Mouse (Mus musculus): Measurements from ENCODE around the gene Yif1b. TPM values are rescaled to one million over a fixed set of nuclear protein-coding genes. Genes with fewer than 3 reads are reported as not detected.
A peak's percentile ranks its signal among the peaks of the same experiment; 100 is the strongest.

The Yif1b gene
- polyA plus RNA-seq, 1 experiment from 2014 or later, result 133 TPM

DNA sequence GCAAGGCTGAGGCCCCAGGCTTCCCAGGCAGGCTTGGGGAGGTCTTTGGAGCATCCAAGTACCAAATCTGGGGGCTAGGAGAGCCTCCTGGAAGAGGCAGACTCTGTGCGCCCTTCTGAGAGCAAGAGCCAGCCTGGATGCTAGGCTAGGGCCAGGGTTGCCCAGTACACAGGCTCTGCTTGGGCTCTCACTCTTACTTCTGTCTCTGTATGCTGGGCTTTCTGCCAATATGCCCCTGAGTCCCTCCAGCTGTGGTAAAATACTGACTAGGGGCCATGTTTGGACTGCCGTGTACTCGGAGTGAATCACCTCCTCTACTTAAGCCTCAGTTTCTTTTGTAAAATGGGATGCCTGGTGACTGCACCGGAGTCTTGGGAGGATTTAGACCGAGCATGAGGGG is 7.9 kb downstream of the Yif1b start:
- Histone ChIP-seq H3K9me3 (no peaks in the 10 kb centered on the region), H3K9ac (no peak overlapping the region), H3K27me3 (no peaks in the 10 kb centered on the region), H3K4me1 (peaks cover 33% of the 10 kb centered on the region), H3K27ac (peak overlapping the region; percentile 45), H3K36me3 (peaks cover 22% of the 10 kb centered on the region; the same call in 1 of the 2 replicates), H3K4me2 (no peak overlapping the region), H3K4me3 (no peak overlapping the region)
- 58% methylated on average over 5 of the region's 5 CpGs for WGBS
- ATAC-seq (ENCODE audit: borderline replicate concordance, extremely low read depth, low FRiP score, low TSS enrichment), result peak; percentile 55

GRCm38 (mm10) chr7:29246619-29247313 is 8.6 kb downstream of the Yif1b start:
- H3K4me3 ChIP-seq, result peak overlapping the region; percentile 12; the same call in 1 of the 2 replicates
- H3K4me2 ChIP-seq, result peak overlapping the region; percentile 62
- no peak overlapping the region for H3K9ac ChIP-seq
- no peaks in the 10 kb centered on the region for H3K9me3 ChIP-seq
- H3K27ac ChIP-seq, result peak overlapping the region; percentile 45; the same call in 1 of the 2 replicates
- H3K36me3 ChIP-seq, result peaks cover 22% of the 10 kb centered on the region; the same call in 1 of the 2 replicates
- H3K4me1 ChIP-seq, result peaks cover 33% of the 10 kb centered on the region
- ATAC-seq (ENCODE audit: borderline replicate concordance, extremely low read depth, low FRiP score, low TSS enrichment), result no peak
- 70% methylated on average over 21 of the region's 21 CpGs for WGBS
- H3K27me3 ChIP-seq, result no peaks in the 10 kb centered on the region

- H3K4me2 ChIP-seq, result peak overlapping the region; percentile 62
- WGBS, result 24% methylated on average over 16 of the region's 16 CpGs
- no peaks in the 10 kb centered on the region for H3K9me3 ChIP-seq
- H3K4me3 ChIP-seq, result peak overlapping the region; percentile 39
- peaks cover 22% of the 10 kb centered on the region; the same call in 1 of the 2 replicates for H3K36me3 ChIP-seq
- peak; percentile 40; the same call in 1 of the 2 replicates for ATAC-seq (ENCODE audit: borderline replicate concordance, extremely low read depth, low FRiP score, low TSS enrichment)
- H3K9ac ChIP-seq, result peak overlapping the region; percentile 37; the same call in 1 of the 2 replicates
- peaks cover 33% of the 10 kb centered on the region for H3K4me1 ChIP-seq
- peak overlapping the region; percentile 71; the same call in 1 of the 2 replicates for H3K27ac ChIP-seq
- H3K27me3 ChIP-seq, result no peaks in the 10 kb centered on the region
Measured at GRCm38 (mm10) chr7:29247314-29247700, 9.2 kb downstream of the Yif1b start.

- Histone ChIP-seq H3K36me3 (peaks cover 22% of the 10 kb centered on the region; the same call in 1 of the 2 replicates), H3K9ac (peak overlapping the region; percentile 37), H3K4me3 (peak overlapping the region; percentile 39), H3K27ac (peak overlapping the region; percentile 71), H3K4me1 (peaks cover 33% of the 10 kb centered on the region), H3K4me2 (peak overlapping the region; percentile 62), H3K9me3 (no peaks in the 10 kb centered on the region), H3K27me3 (no peaks in the 10 kb centered on the region)
- 18% methylated on average over 19 of the region's 19 CpGs for WGBS
- no peak; the same call in 1 of the 2 replicates for ATAC-seq (ENCODE audit: borderline replicate concordance, extremely low read depth, low FRiP score, low TSS enrichment)
Measured at GRCm38 (mm10) chr7:29247706-29248105, 9.6 kb downstream of the Yif1b start.

- peaks cover 33% of the 10 kb centered on the region for H3K4me1 ChIP-seq
- peak within 1 kb of the TSS; percentile 62 for H3K4me2 ChIP-seq
- no peaks in the 10 kb centered on the region for H3K9me3 ChIP-seq
- peaks cover 22% of the 10 kb centered on the region; the same call in 1 of the 2 replicates for H3K36me3 ChIP-seq
- 25% methylated on average over 20 of the region's 20 CpGs for WGBS
- H3K4me3 ChIP-seq, result peak within 1 kb of the TSS; percentile 39
- peak within 1 kb of the TSS; percentile 37 for H3K9ac ChIP-seq
- peak; percentile 16; the same call in 1 of the 2 replicates for ATAC-seq (ENCODE audit: borderline replicate concordance, extremely low read depth, low FRiP score, low TSS enrichment)
- peak within 1 kb of the TSS; percentile 71 for H3K27ac ChIP-seq
- H3K27me3 ChIP-seq, result no peaks in the 10 kb centered on the region
Measured at GRCm38 (mm10) chr7:29248261-29248841, 10.2 kb downstream of the Yif1b start, which contains the start of gene 2200002D01Rik. Gene 2200002D01Rik (minus strand): TSS chr7:29248466.

DNA sequence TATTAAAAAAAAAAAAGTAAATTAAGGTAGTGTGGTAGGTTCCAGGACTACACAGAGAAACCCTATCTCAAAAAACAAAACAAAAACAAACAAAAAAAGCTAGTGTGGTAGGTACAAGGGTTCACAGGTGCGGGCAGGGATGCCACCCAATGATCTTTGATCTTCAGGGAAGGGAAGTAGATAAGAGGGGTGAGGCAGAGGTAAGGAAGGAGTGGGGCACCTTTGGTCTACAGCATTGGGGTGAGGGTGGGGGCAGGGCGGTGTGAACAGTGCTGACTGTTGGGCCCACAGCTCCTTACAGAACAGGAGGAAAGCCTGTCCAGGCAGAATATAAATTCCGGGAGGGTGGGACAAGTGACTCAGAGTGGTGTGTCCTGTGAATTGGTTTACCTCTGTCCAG is 13.0 kb downstream of the Yif1b start:
- 62% methylated on average over 3 of the region's 3 CpGs for WGBS
- Histone ChIP-seq H3K4me3 (no peak overlapping the region), H3K36me3 (0 out of 2 replicates have a peak, but pooled peaks cover 8% of the 10 kb centered on the region), H3K27me3 (no peaks in the 10 kb centered on the region), H3K27ac (no peak overlapping the region), H3K4me2 (no peak overlapping the region), H3K4me1 (peaks cover 29% of the 10 kb centered on the region), H3K9ac (no peak overlapping the region), H3K9me3 (no peaks in the 10 kb centered on the region)
- no peak for ATAC-seq (ENCODE audit: borderline replicate concordance, extremely low read depth, low FRiP score, low TSS enrichment)

- H3K4me2 ChIP-seq, result no peak overlapping the region
- no peak overlapping the region for H3K9ac ChIP-seq
- H3K4me1 ChIP-seq, result peaks cover 27% of the 10 kb centered on the region
- no peaks in the 10 kb centered on the region for H3K9me3 ChIP-seq
- no peak overlapping the region for H3K4me3 ChIP-seq
- H3K27ac ChIP-seq, result no peak overlapping the region
- ATAC-seq (ENCODE audit: borderline replicate concordance, extremely low read depth, low FRiP score, low TSS enrichment), result no peak
- 45% methylated on average over 5 of the region's 5 CpGs for WGBS
- 0 out of 2 replicates have a peak, but pooled peaks cover 7% of the 10 kb centered on the region for H3K36me3 ChIP-seq
- H3K27me3 ChIP-seq, result no peaks in the 10 kb centered on the region
Measured at GRCm38 (mm10) chr7:29253842-29254241, 15.7 kb downstream of the Yif1b start.

DNA sequence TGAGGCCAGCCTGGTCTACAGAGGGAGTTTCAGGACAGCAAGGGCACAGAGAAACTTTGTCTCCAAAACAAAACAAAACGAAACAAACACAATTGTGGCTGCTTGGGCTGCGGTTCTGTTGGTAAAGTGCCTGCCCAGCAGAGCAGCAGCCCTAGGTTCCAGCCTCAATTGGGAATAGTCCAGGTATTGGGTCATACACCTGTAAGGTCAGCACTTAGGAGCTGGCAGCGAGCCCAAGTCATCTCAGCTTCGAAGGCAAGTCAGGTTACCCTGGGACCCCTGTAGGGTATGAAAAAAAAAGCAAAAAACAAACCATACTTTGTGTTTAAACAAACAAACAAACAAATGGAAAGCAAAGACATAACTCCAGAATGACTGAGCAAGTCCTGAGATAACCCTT is 17.7 kb downstream of the Yif1b start:
- Histone ChIP-seq H3K4me3 (no peak overlapping the region), H3K27ac (no peak overlapping the region), H3K4me1 (peaks cover 26% of the 10 kb centered on the region), H3K27me3 (no peaks in the 10 kb centered on the region), H3K9me3 (no peaks in the 10 kb centered on the region), H3K36me3 (0 out of 2 replicates have a peak, but pooled peaks cover 7% of the 10 kb centered on the region), H3K9ac (no peak overlapping the region), H3K4me2 (no peak overlapping the region)
- no peak for ATAC-seq (ENCODE audit: borderline replicate concordance, extremely low read depth, low FRiP score, low TSS enrichment)
- WGBS, result 74% methylated on average over 4 of the region's 4 CpGs

GRCm38 (mm10) chr7:29257368-29257767 is 19.2 kb downstream of the Yif1b start:
- Histone ChIP-seq H3K9ac (no peak overlapping the region; the same call in 1 of the 2 replicates), H3K27me3 (no peaks in the 10 kb centered on the region), H3K4me3 (no peak overlapping the region), H3K27ac (peak overlapping the region; percentile 58), H3K9me3 (no peaks in the 10 kb centered on the region), H3K36me3 (0 out of 2 replicates have a peak, but pooled peaks cover 7% of the 10 kb centered on the region), H3K4me1 (peaks cover 26% of the 10 kb centered on the region), H3K4me2 (no peak overlapping the region)
- WGBS, result 90% methylated on average over 1 of the region's 1 CpGs
- ATAC-seq (ENCODE audit: borderline replicate concordance, extremely low read depth, low FRiP score, low TSS enrichment), result no peak

DNA sequence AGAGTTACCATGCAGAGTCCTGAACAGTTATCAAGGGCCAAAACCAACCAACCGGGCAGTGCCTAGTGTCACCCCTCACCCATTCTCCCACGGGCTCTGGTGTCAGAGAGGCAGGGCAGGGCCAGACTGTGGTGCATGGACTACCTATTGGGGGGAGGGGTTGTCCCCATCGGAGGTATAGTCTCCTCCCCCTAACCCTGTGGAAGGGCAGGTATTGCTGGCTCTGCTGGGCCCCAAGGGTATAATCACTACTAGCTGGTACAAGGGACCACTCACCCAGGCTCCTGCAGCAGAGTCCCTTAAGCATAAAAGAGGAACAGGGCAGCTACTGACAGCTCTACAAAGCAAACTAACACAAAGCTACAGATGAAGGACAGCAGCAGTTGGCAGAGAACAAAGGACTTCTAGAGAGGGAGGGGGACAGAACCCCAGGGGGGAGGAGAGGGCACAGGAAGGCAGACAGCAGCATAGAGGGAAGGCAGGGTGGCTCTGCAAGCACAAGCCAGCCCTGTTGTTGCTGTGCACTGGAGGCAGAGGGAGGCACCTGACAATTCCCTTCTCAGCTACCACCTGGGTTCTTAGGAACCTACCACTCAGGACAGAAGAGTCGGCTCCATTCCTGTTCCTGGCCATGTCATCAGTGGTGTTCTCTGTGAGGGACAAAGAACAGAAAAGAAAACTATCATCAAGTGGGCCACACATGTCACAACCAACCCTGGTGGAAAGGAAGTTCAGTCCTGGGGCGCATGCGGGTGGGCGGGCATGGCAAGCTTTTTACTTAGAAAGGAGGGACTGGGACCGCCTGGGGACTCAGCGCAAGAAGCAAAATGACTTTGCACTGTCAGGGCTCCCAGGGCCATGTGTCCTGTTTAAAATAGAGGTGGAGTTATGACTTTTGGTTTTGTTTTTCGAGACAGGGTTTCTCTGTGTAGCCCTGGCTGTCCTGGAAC is 21.9 kb downstream of the Yif1b start:
- no peak overlapping the region for H3K9ac ChIP-seq
- no peak overlapping the region for H3K27ac ChIP-seq
- 77% methylated on average over 10 of the region's 10 CpGs for WGBS
- peaks cover 29% of the 10 kb centered on the region for H3K4me1 ChIP-seq
- no peak for ATAC-seq (ENCODE audit: borderline replicate concordance, extremely low read depth, low FRiP score, low TSS enrichment)
- no peaks in the 10 kb centered on the region for H3K27me3 ChIP-seq
- no peaks in the 10 kb centered on the region for H3K9me3 ChIP-seq
- H3K4me2 ChIP-seq, result no peak overlapping the region
- H3K4me3 ChIP-seq, result no peak overlapping the region
- 0 out of 2 replicates have a peak, but pooled peaks cover 7% of the 10 kb centered on the region for H3K36me3 ChIP-seq

- H3K9me3 ChIP-seq, result no peaks in the 10 kb centered on the region
- H3K9ac ChIP-seq, result no peak overlapping the region
- WGBS, result 48% methylated on average over 6 of the region's 6 CpGs
- ATAC-seq (ENCODE audit: borderline replicate concordance, extremely low read depth, low FRiP score, low TSS enrichment), result no peak
- H3K4me1 ChIP-seq, result peaks cover 20% of the 10 kb centered on the region
- no peak overlapping the region for H3K27ac ChIP-seq
- no peak overlapping the region for H3K4me2 ChIP-seq
- no peaks in the 10 kb centered on the region for H3K27me3 ChIP-seq
- H3K4me3 ChIP-seq, result no peak overlapping the region
- H3K36me3 ChIP-seq, result no peaks in the 10 kb centered on the region
Measured at GRCm38 (mm10) chr7:29262151-29262550, 24.0 kb downstream of the Yif1b start.

Data from lung, embryonic 15.5 days (tissue).